Mouse (Mus musculus) liver, adult 2 months (tissue): ENCODE measurements around the gene Zcchc9.

Experiments used
- CTCF ChIP-seq: fragments of 200-500 bp; IDR thresholded peaks from 2 replicates; pipeline ENCODE4 v1.5.1; 2011; ENCODE audit warnings: low read depth, low read length, control low read depth
- POLR2A ChIP-seq: fragments of 200-500 bp; IDR thresholded peaks from 2 replicates; pipeline ENCODE4 v1.6.1; 2011; ENCODE audit warnings: low read length, control low read depth; ENCODE audit not compliant: insufficient read depth; ENCODE audit errors: extremely low read depth

DNA sequence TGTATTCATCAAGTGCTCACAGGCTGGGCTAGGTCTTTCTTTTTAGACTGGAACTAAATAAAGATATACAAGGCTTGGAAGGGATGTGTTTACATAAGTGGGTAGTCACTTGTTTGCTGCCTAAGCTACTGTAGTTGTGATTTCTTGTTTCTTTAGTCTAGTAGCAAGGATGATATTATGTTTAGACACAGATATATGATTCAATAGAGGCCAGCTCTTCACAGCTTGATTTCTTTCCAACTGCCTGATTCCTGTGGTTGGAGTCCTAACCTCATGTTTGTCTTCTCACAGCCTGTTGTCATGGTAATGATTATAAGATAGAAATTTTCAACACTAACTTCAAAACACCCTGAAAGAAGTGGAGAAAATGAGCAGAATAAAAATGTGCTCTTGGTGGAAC, 27.6 kb downstream of the Zcchc9 start:
- no peak for TF ChIP-seq POLR2A
- no peak for TF ChIP-seq CTCF
